Mouse (Mus musculus) small intestine, adult 2 months (tissue): ENCODE results near the gene Gls2.

Experiments
- CTCF ChIP-seq: fragments of 200-500 bp; IDR thresholded peaks from 2 replicates; pipeline ENCODE4 v1.5.1; 2012; ENCODE audit warnings: low read depth, mild to moderate bottlenecking, control low read depth, inconsistent platforms, low read length, moderate library complexity, mixed read lengths; ENCODE audit not compliant: insufficient replicate concordance, insufficient read length; ENCODE audit errors: extremely low read depth
- POLR2A ChIP-seq: fragments of 200-500 bp; IDR thresholded peaks from 2 replicates; pipeline ENCODE4 v1.6.1; 2012; ENCODE audit warnings: low read depth, mild to moderate bottlenecking, control low read depth, inconsistent platforms, low read length, moderate library complexity

GRCm38 (mm10) chr10:128212871-128213323 is 18.6 kb downstream of the Gls2 start:
- TF ChIP-seq POLR2A (no peak), CTCF (peak; percentile 48; the same call in 1 of the 2 replicates)
